Comparison of ENCODE assay signal across 28 mouse cellular contexts in the genomic region with DNA sequence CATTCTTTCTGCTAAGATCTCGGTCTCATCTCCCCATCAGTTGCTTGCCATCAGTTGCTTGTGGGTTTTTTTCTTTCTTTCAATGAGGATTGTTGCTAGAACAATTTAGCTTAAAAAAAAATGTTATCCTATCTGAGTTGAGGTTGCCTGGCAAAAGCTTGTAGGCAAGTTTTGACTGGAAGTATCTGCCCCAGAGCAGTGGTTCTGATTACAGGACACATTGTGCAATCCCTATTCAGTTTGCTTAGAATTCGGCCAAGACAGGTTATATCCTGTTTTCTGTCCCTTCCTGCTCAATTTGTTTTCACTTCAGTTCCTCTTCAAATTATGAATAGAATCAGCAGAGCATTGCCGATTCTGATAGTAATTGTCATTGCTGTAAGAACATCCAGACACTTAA.
DNase-seq lines count a peak whose midpoint lies in the region; ATAC-seq and TF ChIP-seq lines count a peak whose summit lies in the region.
"Had no signal": no experiment of that assay in that cellular context is flagged by ENCODE, and none has a peak within 500 bp of the region (broad histone marks: within the 10 kb centered on the region; RNA-seq: fewer than 3 reads in every experiment).

No protein-coding gene starts in this region.

- no peaks in the 10 kb centered on the region; the same call in 1 of the 2 replicates for H3K4me1 ChIP-seq in embryonic facial prominence, embryonic 14.5 days (ENCODE audit: control insufficient read depth, insufficient read depth, low read length)
- H3K4me1 ChIP-seq: embryonic facial prominence, embryonic 12.5 days had no signal

- no peaks in the 10 kb centered on the region for H3K79me3 ChIP-seq in C2C12 (ENCODE audit: low read depth)

- TF ChIP-seq CTCF in C2C12 (IDR thresholded peaks at IDR 0.05; ENCODE audit: control insufficient read depth, insufficient read depth, insufficient read length), result no peak

- DNase-seq in heart, adult 11 months, result peak; percentile 56
- no peak for DNase-seq in heart, adult 8-10 months (ENCODE audit: low spot score)
- peak; percentile 37 for DNase-seq in 3T3-L1 (ENCODE audit: low read depth, low spot score)
- peak; percentile 60 for DNase-seq in embryonic facial prominence, embryonic 14.5 days (ENCODE audit: low spot score)
- no peak for DNase-seq in left cerebral cortex, postnatal 4 days
- DNase-seq: adrenal gland, adult 8-10 months; adrenal gland, postnatal 36 days; cerebellum, adult 18-20 months; cerebellum, adult 9-10 months; cerebellum, postnatal 14 days; forebrain, postnatal 0 days; gastrocnemius, postnatal 36 days; heart, adult 18-20 months; heart, postnatal 14 days; heart, postnatal 4 days; kidney, adult 18-20 months had no signal

- H3K79me2 ChIP-seq in C2C12 (ENCODE audit: control insufficient read depth, insufficient read depth), result no peaks in the 10 kb centered on the region

- H3K4me2 ChIP-seq in embryonic facial prominence, embryonic 14.5 days (ENCODE audit: low read depth, low read length), result no peak overlapping the region
- H3K4me2 ChIP-seq: embryonic facial prominence, embryonic 12.5 days; heart, embryonic 13.5 days; hindbrain, embryonic 14.5 days had no signal

- H3K36me3 ChIP-seq in C2C12 (ENCODE audit: control insufficient read depth, insufficient read depth), result no peaks in the 10 kb centered on the region
- H3K36me3 ChIP-seq in embryonic facial prominence, embryonic 14.5 days (ENCODE audit: control insufficient read depth, insufficient read depth, low read length), result no peaks in the 10 kb centered on the region
- H3K36me3 ChIP-seq: embryonic facial prominence, embryonic 12.5 days; G1E; heart, embryonic 10.5 days; heart, embryonic 13.5 days had no signal

- no peak overlapping the region for H3K27ac ChIP-seq in embryonic facial prominence, embryonic 14.5 days (replicated peaks; ENCODE audit: low read depth, low read length)
- H3K27ac ChIP-seq: embryonic facial prominence, embryonic 12.5 days; heart, embryonic 10.5 days; heart, embryonic 13.5 days; hindbrain, embryonic 14.5 days; hindbrain, postnatal 0 days had no signal

- ATAC-seq in embryonic facial prominence, embryonic 14.5 days (ENCODE audit: low read depth), result no peak; the same call in 1 of the 2 replicates
- no peak for ATAC-seq in monocyte, adult 5-6 weeks (replicated peaks; ENCODE audit: insufficient number of reproducible peaks, low FRiP score, low TSS enrichment, poor library complexity, severe bottlenecking)
- ATAC-seq: forebrain, embryonic 14.5 days; forebrain, postnatal 0 days; hindbrain, postnatal 0 days; inflammation-experienced regulatory T-cells, adult 6 months; intestine, embryonic 16.5 days had no signal

- H3ac ChIP-seq in C2C12 (ENCODE audit: control insufficient read depth, insufficient read length, low read depth), result no peak overlapping the region

- intact Hi-C loops in left cerebral cortex, postnatal 4 days (cut with DNase I), result no loop called here

- H3K4me3 ChIP-seq in C2C12 (ENCODE audit: insufficient read depth, poor library complexity, severe bottlenecking), result no peak overlapping the region
- H3K4me3 ChIP-seq in embryonic facial prominence, embryonic 14.5 days (ENCODE audit: low read depth, low read length), result no peak overlapping the region
- H3K4me3 ChIP-seq: embryonic facial prominence, embryonic 12.5 days; heart, embryonic 10.5 days; heart, embryonic 13.5 days had no signal

- no peaks in the 10 kb centered on the region for H3K27me3 ChIP-seq in C2C12 (ENCODE audit: control insufficient read depth, insufficient read depth, insufficient read length)
- no peaks in the 10 kb centered on the region for H3K27me3 ChIP-seq in embryonic facial prominence, embryonic 14.5 days (replicated peaks; ENCODE audit: control insufficient read depth, insufficient read depth, low read length)
- H3K27me3 ChIP-seq: CH12.LX; embryonic facial prominence, embryonic 12.5 days; heart, embryonic 13.5 days had no signal

- 47% methylated on average over 3 of the region's 3 CpGs for WGBS in embryonic facial prominence, embryonic 14.5 days

- no peak overlapping the region for H3K9ac ChIP-seq in embryonic facial prominence, embryonic 14.5 days (ENCODE audit: low read depth, low read length)
- H3K9ac ChIP-seq: embryonic facial prominence, embryonic 12.5 days; forebrain, postnatal 0 days; heart, embryonic 13.5 days; hindbrain, embryonic 14.5 days had no signal

- no peaks in the 10 kb centered on the region for H3K9me3 ChIP-seq in embryonic facial prominence, embryonic 14.5 days (ENCODE audit: control insufficient read depth, low read length)
- H3K9me3 ChIP-seq: embryonic facial prominence, embryonic 12.5 days; heart, embryonic 10.5 days; heart, embryonic 13.5 days had no signal

TF ChIP-seq in C2C12, 6 proteins besides CTCF, POLR2A, EP300 and RAD21:
- TF ChIP-seq CEBPB (IDR thresholded peaks at IDR 0.05; ENCODE audit: low read depth), result peak; percentile 38
- no peak for TF ChIP-seq USF1 (IDR thresholded peaks at IDR 0.05; ENCODE audit: low read depth)

Comparison
In these comparisons a context has a peak if more than half of its experiments do, and no peak if none do; other contexts are left out.
1. DNase-seq: peak in heart, adult 11 months (single experiment), 3T3-L1 (single experiment) and embryonic facial prominence, embryonic 14.5 days (single experiment); none in heart, adult 8-10 months (single experiment) and left cerebral cortex, postnatal 4 days (single experiment).